Mouse (Mus musculus): ENCODE data around the gene Dnajb14.
"Not testable (repeated sequence)": the region's sequence is repeated elsewhere in the genome, so short reads cannot be mapped to it uniquely, and the experiment has no call there.

The Dnajb14 gene

DNA sequence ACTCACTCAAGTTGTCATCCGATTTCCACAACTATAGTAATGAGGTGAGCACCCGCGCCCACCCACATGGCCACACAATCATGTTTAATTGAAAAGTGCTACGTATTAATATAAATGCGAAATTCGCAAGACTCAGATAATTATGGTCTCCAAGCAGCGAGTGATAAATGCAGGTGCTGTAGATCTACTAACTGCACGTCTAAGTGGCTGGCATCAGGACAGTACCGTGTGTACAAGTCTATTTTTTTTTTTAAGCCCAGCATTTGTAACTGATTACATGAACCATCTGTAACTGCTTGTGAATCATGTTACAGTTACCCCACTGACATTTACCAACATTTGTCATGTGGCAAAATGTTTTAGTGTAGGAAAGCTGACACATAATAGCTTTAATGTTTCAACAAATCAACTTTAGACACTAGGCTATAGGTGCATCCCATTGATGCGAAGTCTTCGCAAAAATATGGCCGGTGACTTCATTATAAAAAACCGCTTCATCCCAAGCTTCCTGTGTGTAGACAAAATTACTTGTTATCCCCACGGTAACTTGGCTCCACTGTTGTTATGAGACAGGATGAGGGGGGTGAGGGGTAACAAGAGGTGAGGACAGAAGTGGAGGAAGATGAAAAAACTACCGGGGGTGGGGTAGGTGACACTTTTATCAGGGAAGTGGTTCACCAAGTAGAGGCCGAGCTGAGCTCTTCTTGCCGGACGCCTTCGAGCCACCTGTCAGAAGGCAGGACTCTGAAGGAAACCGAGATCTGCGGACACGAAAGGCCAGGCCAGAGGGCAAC lies 3.9 kb upstream of the Dnajb14 start:
- no peak for DNase-seq (ENCODE audit: low spot score)

- DNase-seq (ENCODE audit: low spot score): peak; percentile 98
These were observed 3.1 kb upstream of the Dnajb14 start, which contains the start of gene H2afz for GRCm38 (mm10) chr3:137864124-137864987. Gene H2afz (plus strand): TSS chr3:137864487.

GRCm38 (mm10) chr3:137864988-137865982 lies 2.2 kb upstream of the Dnajb14 start:
- peak; percentile 71 for DNase-seq (ENCODE audit: low spot score)

DNA sequence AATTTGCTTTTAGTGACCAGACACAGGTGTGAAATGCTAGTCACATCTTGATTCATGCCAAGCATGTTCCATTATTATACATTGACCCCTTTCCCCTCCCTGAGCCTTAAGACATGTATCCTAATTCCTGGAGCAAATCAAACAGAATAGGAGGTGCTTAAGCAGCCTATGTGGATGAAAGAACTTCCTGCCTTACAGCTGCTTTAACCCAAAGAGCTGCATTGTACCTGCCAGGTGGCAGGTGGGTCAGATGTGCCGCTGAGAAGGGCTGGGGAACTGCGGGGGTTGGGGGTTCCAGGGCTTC lies 390 bp upstream of the Dnajb14 start:
- no peak for DNase-seq (ENCODE audit: low spot score)

GRCm38 (mm10) chr3:137868094-137868913 lies 829 bp downstream of the Dnajb14 start:
- no peak for DNase-seq (ENCODE audit: low spot score)

GRCm38 (mm10) chr3:137869395-137869794 lies 1.9 kb downstream of the Dnajb14 start:
- no peak for DNase-seq (ENCODE audit: low spot score)

DNA sequence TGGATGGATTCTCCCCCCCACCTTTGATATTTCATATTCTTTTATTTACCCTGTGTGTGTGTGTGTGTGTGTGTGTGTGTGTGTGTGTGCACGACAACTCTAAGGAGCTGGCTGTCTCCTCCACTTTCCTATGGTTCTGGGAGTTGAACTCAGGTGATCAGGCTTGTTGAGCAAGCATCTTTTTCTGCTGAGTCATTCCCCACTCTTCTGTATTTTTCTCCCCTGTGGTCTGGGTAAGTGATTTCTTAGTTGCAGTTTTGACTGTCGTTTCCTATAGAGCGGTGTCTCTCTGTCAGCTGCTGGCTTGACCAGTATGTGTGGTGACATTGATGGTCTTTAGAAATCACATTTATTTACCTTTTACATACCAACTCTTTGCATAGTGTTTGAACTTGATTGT lies 11.8 kb downstream of the Dnajb14 start:
- no peak for DNase-seq (ENCODE audit: low spot score)

DNA sequence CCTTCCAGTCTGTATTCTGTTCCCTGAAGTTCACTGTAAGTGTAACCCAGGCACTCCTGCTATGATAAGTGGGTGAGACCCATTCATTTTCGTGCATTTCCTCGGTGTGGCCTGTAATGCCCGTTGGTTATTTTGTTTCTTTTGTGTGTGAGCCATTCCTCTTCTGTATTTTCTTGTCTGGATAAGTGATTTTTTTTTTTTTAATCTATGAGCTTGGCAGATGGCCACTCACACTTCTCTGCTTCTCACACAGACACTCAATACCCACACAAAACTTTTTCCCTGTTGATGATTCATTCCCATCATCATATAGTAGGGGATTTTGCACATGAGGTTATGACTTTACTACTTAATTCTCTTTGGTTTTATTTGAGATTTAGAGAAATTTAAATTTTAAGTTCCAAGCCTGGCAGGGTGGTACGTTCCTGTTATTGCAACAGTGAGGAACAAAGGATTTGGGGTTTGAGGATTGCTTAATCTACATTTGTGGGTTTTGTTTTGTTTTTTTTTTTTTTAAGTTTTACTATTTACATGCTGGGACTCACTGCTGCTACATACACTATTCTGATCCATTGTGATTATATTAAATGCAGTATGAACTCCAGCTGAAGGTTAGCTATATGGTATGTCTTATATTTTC lies 12.8 kb downstream of the Dnajb14 start:
- DNase-seq (ENCODE audit: low spot score): no peak

GRCm38 (mm10) chr3:137881093-137881492 lies 13.6 kb downstream of the Dnajb14 start:
- no peak for DNase-seq (ENCODE audit: low spot score)

DNA sequence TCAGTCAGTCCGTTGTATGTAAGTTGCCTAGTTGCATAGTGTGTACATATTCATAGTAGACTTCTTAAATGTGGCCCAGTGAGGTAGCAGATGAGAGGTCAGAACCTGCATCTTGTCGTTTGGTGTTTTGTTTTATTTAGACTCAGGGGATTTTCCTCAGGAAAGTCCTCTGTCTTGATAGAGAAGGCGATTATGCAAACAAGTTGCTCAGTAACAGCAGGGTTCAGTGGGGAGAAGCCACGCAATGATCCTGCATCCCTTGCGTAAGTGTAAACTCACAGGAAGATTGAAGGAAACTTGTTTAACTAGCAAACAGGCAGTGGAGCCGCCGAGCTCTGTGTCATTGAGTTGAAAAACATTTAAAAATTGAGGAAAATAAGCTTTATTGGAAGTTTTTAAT lies 20.5 kb downstream of the Dnajb14 start:
- no peak for DNase-seq (ENCODE audit: low spot score)

GRCm38 (mm10) chr3:137891089-137891488 lies 23.6 kb downstream of the Dnajb14 start:
- no peak for DNase-seq (ENCODE audit: low spot score)

GRCm38 (mm10) chr3:137892118-137892517 lies 24.6 kb downstream of the Dnajb14 start:
- DNase-seq (ENCODE audit: low spot score): no peak

- no peak for DNase-seq (ENCODE audit: low spot score)
These were observed 26.3 kb downstream of the Dnajb14 start for GRCm38 (mm10) chr3:137893789-137894188.

GRCm38 (mm10) chr3:137895196-137895595 lies 27.7 kb downstream of the Dnajb14 start:
- DNase-seq (ENCODE audit: low spot score): no peak

GRCm38 (mm10) chr3:137896386-137896785 lies 28.9 kb downstream of the Dnajb14 start:
- DNase-seq (ENCODE audit: low spot score): no peak

DNA sequence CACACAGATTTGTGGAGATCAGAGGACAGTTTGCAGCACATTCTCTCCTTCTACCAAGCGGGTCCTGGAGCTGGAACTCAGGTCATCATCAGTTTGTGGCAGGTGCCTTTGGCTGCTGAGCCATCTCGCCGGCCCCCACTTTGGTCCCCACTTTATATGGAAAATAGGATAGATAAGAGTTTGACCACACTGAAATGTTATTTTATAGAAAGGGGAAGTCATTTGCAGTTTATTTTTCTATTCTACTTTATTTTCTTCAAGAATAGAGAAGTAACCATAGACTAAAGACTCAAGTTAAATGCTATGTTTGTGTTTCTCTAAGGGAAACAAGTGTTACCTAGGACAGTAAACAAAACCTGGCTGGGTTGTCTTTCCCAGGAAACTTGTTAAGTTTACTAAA lies 29.4 kb downstream of the Dnajb14 start:
- no peak for DNase-seq (ENCODE audit: low spot score)

- no peak for DNase-seq (ENCODE audit: low spot score)
These were observed 30.2 kb downstream of the Dnajb14 start for GRCm38 (mm10) chr3:137897685-137898084.

DNA sequence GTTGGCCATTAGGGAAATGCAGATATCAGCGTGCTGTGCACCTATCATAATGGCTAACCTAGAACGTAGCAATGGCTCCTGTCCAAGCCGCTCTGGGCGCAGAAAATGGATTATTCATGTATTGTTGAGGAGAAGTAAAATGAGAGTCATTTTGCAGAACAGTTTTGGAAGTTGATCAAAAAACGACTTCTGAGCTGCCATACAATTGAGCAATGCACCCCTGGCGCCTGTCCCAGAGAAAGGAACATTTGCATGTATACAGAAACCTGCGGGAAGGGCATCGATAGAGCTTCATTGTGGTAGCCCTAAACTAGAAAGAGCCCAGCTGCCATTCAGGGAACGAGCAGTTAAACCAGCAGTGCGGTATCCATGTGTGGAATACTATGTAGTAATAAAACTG lies 32.7 kb downstream of the Dnajb14 start:
- no peak for DNase-seq (ENCODE audit: low spot score)

DNA sequence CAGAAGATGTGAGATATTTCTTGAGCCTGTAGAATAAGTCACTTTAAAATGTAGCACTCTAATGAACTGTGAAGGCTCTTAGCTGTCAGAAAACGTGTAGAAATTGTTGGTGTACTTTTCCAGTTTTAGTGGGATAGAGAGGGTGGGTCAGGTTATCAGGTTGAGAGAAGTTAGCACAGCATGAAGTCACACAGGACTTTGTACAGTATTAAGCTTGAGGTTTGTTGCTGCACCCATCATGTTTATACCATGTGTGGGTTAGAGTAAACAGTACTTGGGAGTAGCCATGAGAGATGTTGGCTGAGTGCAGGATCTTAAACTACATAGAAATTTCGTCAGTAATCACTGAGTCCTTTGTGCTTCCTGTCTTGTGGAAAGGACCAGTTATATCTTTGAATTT lies 45.6 kb downstream of the Dnajb14 start:
- DNase-seq (ENCODE audit: low spot score): no peak

DNA sequence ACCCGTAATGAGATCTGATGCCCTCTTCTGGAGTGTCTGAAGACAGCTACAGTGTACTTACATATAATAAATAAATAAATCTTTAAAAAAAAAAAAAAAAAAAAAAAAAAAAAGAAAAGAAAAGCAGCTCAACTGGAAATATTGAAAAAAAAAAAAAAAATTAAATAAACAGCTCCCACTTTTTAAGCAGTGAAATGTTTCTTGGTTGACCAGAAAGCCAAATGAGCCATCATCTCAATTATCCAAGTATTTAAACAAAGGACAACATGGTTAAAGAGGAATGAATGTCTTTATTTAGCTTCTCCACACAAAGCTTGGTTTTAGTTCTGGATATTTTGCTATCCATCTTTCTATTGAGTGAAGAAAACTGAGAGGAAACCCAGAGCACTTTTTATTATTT lies 47.1 kb downstream of the Dnajb14 start:
- not testable (repeated sequence) for DNase-seq (ENCODE audit: low spot score)

Data from ovary, adult 18-20 months (tissue).